Mouse (Mus musculus) embryonic fibroblast, embryonic 13.5 days (primary cell): Measurements from ENCODE around the gene 9430038I01Rik. TPM values are rescaled to one million over a fixed set of nuclear protein-coding genes. Genes with fewer than 3 reads are reported as not detected.

ENCODE experiments used
- H3K27ac ChIP-seq: 2 replicates; pipeline ENCODE4 v1.5.1; 2012; ENCODE audit warnings: low read length, control low read depth, inconsistent platforms; ENCODE audit not compliant: insufficient read depth
- H3K4me1 ChIP-seq: 2 replicates; pipeline ENCODE4 v1.6.1; 2011; ENCODE audit warnings: low read length; ENCODE audit not compliant: control insufficient read depth, insufficient read depth
- H3K4me3 ChIP-seq: 2 replicates; pipeline ENCODE4 v1.5.1; 2011; ENCODE audit warnings: mild to moderate bottlenecking, control low read depth, low read length; ENCODE audit not compliant: insufficient read depth
- CTCF ChIP-seq: IDR thresholded peaks from 2 replicates; pipeline ENCODE4 v1.5.1; 2011; ENCODE audit warnings: mild to moderate bottlenecking, control low read depth, low read length, moderate library complexity, borderline replicate concordance; ENCODE audit not compliant: insufficient read depth
- POLR2A ChIP-seq: IDR thresholded peaks from 2 replicates; pipeline ENCODE4 v1.6.1; 2011; ENCODE audit warnings: low read depth, mild to moderate bottlenecking, control low read depth, low read length, moderate library complexity
- polyA plus RNA-seq: library from polyadenylated mRNA; stranded (reverse); fragments of >200 nt; gene quantifications from 2 replicates; pipeline ENCODE4 v1.2.4, GENCODE M21; 2011; ENCODE audit warnings: low read depth; ENCODE audit not compliant: missing spikeins, insufficient read length

The 9430038I01Rik gene
- polyA plus RNA-seq, 1 experiment = 5.8 TPM

GRCm38 (mm10) chr7:137421236-137421635 is 10.7 kb upstream of the 9430038I01Rik start:
- no peaks in the 10 kb centered on the region for H3K4me1 ChIP-seq
- no peak for TF ChIP-seq CTCF
- no peak for TF ChIP-seq POLR2A
- H3K27ac ChIP-seq = no peak overlapping the region
- no peak overlapping the region for H3K4me3 ChIP-seq

- H3K4me3 ChIP-seq = no peak overlapping the region
- TF ChIP-seq CTCF (no peak), POLR2A (no peak)
Measured at GRCm38 (mm10) chr7:137420550-137420949, 10.0 kb upstream of the 9430038I01Rik start.

GRCm38 (mm10) chr7:137414710-137415109 is 4.1 kb upstream of the 9430038I01Rik start:
- H3K4me1 ChIP-seq = no peaks in the 10 kb centered on the region
- no peak overlapping the region for H3K4me3 ChIP-seq
- H3K27ac ChIP-seq = no peak overlapping the region
- no peak for TF ChIP-seq POLR2A
- no peak for TF ChIP-seq CTCF

More at GRCm38 (mm10) chr7:137420550-137420949, 10.0 kb upstream of the 9430038I01Rik start:
- Histone ChIP-seq H3K27ac (no peak overlapping the region), H3K4me1 (no peaks in the 10 kb centered on the region)

DNA sequence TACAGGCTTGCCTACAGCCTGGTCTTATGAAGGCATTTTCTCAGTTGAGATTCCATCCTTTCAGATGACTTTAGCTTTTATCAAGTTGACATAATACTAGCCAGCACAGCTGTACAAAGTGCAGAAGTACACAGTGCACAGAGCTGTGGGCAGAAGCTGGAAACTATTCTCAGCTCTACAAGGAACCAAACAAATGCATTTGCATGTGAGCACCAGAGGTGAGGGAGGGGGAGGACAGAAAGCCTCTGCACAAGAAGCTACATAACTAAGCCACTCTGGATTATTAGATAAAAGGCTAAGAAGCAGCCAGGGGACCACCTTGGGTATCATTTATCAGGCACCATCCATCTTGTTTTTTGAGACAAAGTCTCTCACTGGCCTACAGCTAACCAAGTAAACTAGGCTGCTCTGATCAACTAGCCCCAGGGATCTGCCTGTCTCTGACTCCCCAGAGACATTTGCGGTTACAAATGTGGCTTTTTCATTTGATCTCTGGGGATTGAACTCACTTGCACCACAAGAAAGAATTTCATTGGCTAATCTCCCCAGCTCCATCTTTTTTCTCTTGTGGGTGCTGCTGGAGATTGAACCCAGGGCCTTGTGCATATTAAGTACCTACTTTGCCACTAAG is 3.0 kb downstream of the 9430038I01Rik start:
- Histone ChIP-seq H3K27ac (no peak overlapping the region), H3K4me3 (no peak overlapping the region), H3K4me1 (peaks cover 4% of the 10 kb centered on the region; the same call in 1 of the 2 replicates)
- TF ChIP-seq POLR2A (no peak), CTCF (no peak)

DNA sequence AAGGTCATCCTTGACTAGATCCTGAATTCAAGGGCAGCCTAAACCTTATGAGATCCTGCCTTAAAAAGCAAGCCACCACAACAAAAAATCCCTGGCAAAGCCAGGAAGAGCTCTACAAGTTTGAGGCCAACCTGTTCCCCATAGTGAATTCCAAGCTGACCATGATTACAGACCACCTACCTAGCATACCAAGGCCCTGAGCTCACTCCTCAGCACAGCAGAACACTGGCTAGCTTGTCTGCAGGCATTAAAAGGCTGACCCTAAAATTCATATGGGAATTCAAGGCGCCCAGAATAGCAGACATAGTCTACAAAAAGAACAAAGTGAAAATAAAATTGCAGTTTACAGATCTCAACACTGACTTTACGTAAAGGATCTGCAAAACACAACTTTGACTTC is 6.4 kb downstream of the 9430038I01Rik start:
- Histone ChIP-seq H3K4me3 (no peak overlapping the region), H3K4me1 (peaks cover 4% of the 10 kb centered on the region; the same call in 1 of the 2 replicates), H3K27ac (no peak overlapping the region)
- no peak for TF ChIP-seq POLR2A
- no peak for TF ChIP-seq CTCF

- Histone ChIP-seq H3K27ac (no peak overlapping the region), H3K4me1 (no peaks in the 10 kb centered on the region), H3K4me3 (no peak overlapping the region)
- no peak for TF ChIP-seq POLR2A
- TF ChIP-seq CTCF = no peak
Measured at GRCm38 (mm10) chr7:137398973-137399372, 11.6 kb downstream of the 9430038I01Rik start.

GRCm38 (mm10) chr7:137397361-137397910 is 13.1 kb downstream of the 9430038I01Rik start:
- TF ChIP-seq CTCF = no peak
- no peak for TF ChIP-seq POLR2A
- Histone ChIP-seq H3K4me3 (no peak overlapping the region), H3K27ac (no peak overlapping the region), H3K4me1 (no peaks in the 10 kb centered on the region)

DNA sequence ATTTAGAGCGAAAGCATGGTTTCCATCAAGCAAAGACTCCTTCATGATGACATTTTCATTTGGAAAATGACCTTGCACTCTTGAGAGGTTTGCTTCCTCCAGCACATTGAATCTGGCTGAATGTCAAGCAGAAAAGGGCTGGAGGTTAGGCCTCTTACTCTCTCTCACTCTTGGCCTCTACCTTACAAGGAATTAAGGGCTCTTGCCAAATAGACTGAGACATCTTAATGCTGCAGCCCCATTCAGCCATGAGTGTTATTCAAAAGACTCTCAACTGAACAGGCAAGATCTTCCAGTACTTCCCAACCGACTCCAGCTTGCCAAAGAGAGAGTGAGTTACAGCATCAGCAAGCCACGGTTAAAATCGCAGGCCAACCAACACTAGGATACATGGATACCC is 15.1 kb downstream of the 9430038I01Rik start:
- no peak overlapping the region for H3K27ac ChIP-seq
- no peak for TF ChIP-seq CTCF
- TF ChIP-seq POLR2A = no peak
- H3K4me1 ChIP-seq = no peaks in the 10 kb centered on the region
- no peak overlapping the region for H3K4me3 ChIP-seq

- Histone ChIP-seq H3K27ac (no peak overlapping the region), H3K4me1 (no peaks in the 10 kb centered on the region), H3K4me3 (no peak overlapping the region)
- TF ChIP-seq CTCF = no peak
- no peak for TF ChIP-seq POLR2A
Measured at GRCm38 (mm10) chr7:137387863-137388262, 22.7 kb downstream of the 9430038I01Rik start.

GRCm38 (mm10) chr7:137374996-137375395 is 35.6 kb downstream of the 9430038I01Rik start:
- TF ChIP-seq CTCF (no peak), POLR2A (no peak)
- Histone ChIP-seq H3K4me3 (no peak overlapping the region), H3K27ac (no peak overlapping the region), H3K4me1 (no peaks in the 10 kb centered on the region)

DNA sequence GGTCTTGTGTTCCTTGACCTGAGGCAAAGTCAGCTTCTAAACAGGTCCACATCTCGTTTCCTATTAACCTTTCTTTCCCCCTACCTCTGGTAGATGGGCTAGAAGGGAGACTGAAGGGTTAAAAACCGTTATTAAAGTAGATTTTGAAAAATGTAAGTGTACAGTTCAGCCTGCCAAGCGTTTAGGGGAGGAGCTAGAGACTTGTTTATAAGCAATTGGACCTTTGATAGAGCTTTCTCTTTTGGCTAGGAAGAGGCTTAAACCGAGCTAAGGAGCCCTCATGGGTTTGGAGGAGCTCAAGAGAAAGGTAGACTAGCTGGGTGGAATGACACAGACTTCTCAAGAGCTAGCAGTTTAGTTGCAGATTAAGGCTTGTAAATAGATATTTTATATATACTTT is 38.8 kb downstream of the 9430038I01Rik start:
- H3K4me1 ChIP-seq = no peaks in the 10 kb centered on the region
- H3K4me3 ChIP-seq = no peak overlapping the region
- no peak overlapping the region for H3K27ac ChIP-seq
- TF ChIP-seq POLR2A (no peak), CTCF (no peak)
